Mouse (Mus musculus) layer of hippocampus, postnatal 10 days (tissue): Measurements from ENCODE around the gene Mtx2. TPM values are rescaled to one million over a fixed set of nuclear protein-coding genes. Genes with fewer than 3 reads are reported as not detected.

Source experiments
- DNase-seq, 2 experiments: peaks; one replicate each; pipeline ENCODE4 v3.0.0; 2021; ENCODE audit warnings: low spot score in 2 of 2
- long read RNA-seq: library from polyadenylated mRNA; stranded (forward); transcript quantifications from one replicate; pipeline ENCODE4 v2.0.0, GENCODE M21; 2023
- total RNA-seq, 2 experiments: library from RNA; stranded (reverse); gene quantifications; 2 replicates each; pipeline ENCODE4 v1.2.3; 2021

Gene Mtx2
- 10 to 100 TPM; 54.4 to 63.7 TPM for total RNA-seq
- long read RNA-seq, transcript Mtx2-201 (10 exons, 2,950 nt): major isoform, 96 of 108 reads
- long read RNA-seq, partial matches to known transcripts: 2 of 108 reads
- long read RNA-seq, other reads (novel, unspliced or antisense): 10 of 108 reads

GRCm38 (mm10) chr2:74825730-74826430 is at the start of gene Mtx2:
Gene Mtx2 (plus strand): TSS chr2:74825803.
- DNase-seq: peak; percentile 66 to 75

- no peak for DNase-seq
Observed at GRCm38 (mm10) chr2:74777536-74778275, 47.9 kb upstream of the Mtx2 start.

GRCm38 (mm10) chr2:74781386-74781785 is 44.2 kb upstream of the Mtx2 start:
- DNase-seq: no peak

DNA sequence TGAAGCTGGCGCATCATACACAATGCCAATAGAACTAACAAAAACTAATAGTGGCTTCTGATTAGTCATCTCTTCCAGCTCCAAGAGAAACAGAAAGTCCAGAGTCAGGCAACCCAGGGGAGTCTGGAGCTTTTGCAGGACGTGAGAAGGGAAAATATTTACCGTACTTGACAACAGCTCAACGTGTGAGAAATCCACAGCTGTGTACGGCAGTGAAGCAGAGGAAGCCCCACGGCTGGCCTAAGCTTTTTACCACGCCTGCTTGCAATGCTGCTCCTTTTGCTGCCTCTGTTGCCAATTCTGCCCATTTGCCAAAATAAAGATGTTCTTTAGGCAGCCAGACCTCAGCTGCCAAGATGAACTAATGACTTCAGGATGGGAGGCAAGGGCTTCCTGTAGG is 30.1 kb upstream of the Mtx2 start:
- DNase-seq: no peak

GRCm38 (mm10) chr2:74808431-74808830 is 17.2 kb upstream of the Mtx2 start:
- no peak for DNase-seq

- no peak for DNase-seq
Observed at GRCm38 (mm10) chr2:74822654-74823053, 2.9 kb upstream of the Mtx2 start.

DNA sequence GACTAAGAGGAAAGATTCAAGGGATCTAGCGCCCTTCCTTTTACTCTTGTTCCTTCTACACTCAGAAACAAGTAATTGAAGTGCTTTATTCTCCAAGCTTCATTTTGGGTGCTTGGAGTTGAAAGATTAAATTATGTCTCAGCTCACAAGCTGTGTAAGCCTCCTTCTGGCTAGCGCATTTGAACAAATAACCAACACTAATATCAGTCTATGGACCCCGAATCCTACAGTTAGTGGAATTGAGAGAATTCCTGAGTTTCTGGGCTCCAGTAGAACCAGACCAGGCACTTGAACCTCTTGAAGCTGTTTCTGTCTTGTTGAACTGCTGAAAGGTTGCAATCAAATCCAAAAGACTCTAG is 253 bp upstream of the Mtx2 start:
- DNase-seq: no peak

- no peak for DNase-seq
Observed at GRCm38 (mm10) chr2:74846992-74847391, 21.4 kb downstream of the Mtx2 start.

DNA sequence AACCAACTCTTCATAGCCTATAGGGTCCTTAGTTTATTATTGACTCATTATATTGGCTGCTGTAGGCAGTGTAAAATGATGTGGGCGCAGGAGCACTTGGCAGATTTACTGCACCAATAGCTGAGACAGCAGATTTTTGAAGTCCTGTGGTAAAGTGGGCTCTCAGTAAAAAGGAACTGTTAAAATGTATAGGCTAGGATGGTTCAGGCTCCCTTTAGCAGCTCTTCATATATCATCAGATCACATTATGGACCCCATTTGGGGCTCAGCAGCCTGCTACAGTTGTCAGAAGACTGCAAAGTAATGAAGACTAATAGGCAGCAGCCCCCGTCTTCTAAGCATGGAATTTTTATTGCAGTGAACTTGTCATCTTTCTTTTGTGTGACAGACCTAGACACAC is 21.9 kb downstream of the Mtx2 start:
- DNase-seq: no peak

- no peak for DNase-seq
Observed at GRCm38 (mm10) chr2:74850036-74850435, 24.4 kb downstream of the Mtx2 start.

- DNase-seq: no peak
Observed at GRCm38 (mm10) chr2:74862070-74862476, 36.5 kb downstream of the Mtx2 start.

DNA sequence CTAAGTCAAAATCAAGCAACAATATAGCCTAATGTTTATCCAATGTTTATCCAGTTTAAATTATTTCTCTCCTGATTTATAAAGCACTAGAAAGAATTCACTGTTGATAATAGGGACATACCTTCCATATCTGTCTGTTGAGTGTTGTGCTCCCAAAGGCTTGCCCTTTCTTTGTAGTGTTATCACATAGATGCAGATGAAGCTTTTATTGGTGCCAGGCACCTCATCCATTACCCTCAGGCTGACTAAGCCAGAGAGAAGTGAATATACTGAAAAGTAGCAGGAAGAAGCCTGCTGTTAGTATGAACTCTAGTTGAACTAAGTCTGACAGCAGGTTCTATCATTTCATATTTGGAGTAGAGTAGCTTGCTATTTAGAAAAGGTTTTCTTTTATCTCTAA is 39.8 kb downstream of the Mtx2 start:
- DNase-seq: no peak

DNA sequence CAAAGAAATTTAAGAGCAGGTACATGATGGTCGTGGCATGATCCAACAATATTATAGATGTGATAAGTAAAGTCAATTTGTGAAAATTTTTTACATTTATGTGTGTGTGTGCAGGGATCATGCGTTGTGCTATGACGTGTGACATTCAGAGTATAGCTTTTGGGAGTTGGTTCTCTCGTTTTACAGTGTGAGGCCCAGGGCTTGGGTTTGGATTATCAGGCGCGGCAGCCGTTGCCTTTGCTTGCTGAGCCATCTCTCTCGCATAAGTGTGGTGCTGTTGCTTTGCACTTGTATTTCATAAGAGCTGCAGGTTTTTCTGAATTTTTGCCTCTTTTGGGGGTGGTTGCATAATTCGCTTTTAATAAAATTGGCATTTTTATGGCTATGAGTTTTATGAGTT is 48.4 kb downstream of the Mtx2 start:
- no peak for DNase-seq

DNA sequence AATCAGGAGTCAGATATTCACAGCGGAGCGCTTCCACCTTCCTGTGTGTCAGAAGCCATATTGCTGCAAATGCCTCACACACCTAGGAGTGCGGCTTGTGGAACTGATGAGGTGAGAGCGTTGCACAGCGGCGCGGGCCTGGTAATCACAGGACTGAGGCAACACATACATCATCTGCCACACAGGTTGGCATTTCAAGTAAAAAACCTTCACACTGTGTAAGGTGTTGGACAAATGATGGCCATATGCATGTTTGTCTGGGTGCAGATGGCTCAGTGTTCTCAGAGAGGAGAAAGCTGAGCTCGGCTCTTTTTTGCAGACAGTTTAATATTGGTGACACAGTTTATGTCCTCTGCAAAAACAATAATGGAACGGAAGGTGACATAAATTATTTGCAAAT is 58.8 kb downstream of the Mtx2 start:
- no peak for DNase-seq

- DNase-seq: no peak
Observed at GRCm38 (mm10) chr2:74891868-74892267, 66.3 kb downstream of the Mtx2 start.

GRCm38 (mm10) chr2:74892881-74893615 is 67.4 kb downstream of the Mtx2 start:
- no peak for DNase-seq

- DNase-seq: no peak
Observed at GRCm38 (mm10) chr2:74894061-74894460, 68.5 kb downstream of the Mtx2 start.

DNA sequence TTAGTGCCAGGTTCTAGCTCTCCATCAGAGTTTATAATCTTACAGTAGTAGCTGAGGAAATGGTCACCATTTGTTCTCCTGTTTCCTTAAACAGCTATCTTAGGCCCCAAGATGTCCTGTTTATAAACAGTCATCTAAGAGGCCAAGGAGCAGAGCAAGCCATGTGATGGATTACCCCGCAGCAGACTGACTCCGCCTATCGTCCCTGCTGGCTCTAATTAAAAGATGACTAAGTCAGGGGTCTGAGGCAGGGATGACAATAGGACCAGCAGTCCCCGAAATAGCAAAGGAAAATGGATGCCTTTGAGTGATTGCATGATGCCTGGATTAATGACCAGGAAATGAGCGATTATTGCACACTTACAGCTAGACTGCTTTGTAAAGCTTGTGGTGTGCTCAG is 74.4 kb downstream of the Mtx2 start:
- no peak for DNase-seq

- DNase-seq: no peak
Observed at GRCm38 (mm10) chr2:74901764-74902295, 76.2 kb downstream of the Mtx2 start.

DNA sequence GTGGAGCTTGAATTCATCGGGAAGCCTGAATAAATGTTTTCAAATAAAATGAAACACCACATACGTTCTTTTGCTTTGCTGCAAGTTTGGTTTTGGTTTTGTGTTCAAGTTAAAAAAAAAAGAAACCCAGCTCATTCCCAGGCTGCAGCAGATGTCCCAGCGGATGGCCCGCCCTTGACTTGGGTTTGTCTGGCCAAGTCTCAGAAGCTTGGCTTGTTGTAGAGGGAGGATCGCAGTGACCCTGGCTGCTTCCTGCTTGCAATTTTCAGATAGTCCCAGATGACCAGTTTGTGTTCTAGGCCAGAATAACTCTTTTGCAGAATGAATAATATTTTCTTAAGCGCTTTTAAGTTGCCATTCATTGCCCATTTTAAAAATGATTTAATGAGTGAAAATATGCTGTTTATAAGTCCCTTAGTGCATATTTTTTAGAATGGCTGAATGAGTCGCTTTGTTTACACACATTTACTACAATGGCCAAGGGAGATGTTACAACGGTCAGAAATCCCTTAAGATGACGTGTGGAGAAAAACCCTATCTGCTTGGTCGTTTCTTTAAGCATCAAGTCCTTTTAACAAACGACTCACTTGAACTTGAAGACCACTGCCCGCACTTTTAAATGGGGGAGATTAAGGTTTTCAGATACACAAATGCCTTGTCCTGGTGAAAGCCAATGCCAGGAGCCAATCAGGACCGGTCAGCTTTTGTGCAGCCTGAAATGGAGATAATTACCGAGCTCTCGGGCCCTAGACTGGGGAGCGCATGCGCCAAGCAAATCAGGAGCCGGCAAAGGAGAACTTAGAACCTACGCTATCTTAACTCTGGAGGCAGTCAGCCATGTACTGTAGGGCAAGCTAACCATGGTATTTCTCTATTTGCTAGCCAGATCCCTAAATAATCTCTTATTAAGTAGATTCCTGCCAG is 82.0 kb downstream of the Mtx2 start:
- no peak for DNase-seq

- no peak for DNase-seq
Observed at GRCm38 (mm10) chr2:74912031-74912430, 86.4 kb downstream of the Mtx2 start.
